ENCODE assay signal across 13 mouse cellular contexts in genomic region chr10:9672751-9673150, GRCm38 (mm10). TPM values are rescaled to one million over a fixed set of nuclear protein-coding genes. Genes with fewer than 3 reads are reported as not detected.
A peak's percentile ranks its signal among the peaks of the same experiment; 100 is the strongest.
DNase-seq lines count a peak whose midpoint lies in the region; ATAC-seq lines count a peak whose summit lies in the region.
"Had no signal": no experiment of that assay in that cellular context is flagged by ENCODE, and none has a peak within 500 bp of the region (broad histone marks: within the 10 kb centered on the region; RNA-seq: fewer than 3 reads in every experiment).

No protein-coding gene starts in this region.

- DNase-seq in liver = no peak
- DNase-seq in gastrocnemius, adult 18-20 months (ENCODE audit: low spot score) = no peak
- DNase-seq: cerebellum, adult 2 months; gastrocnemius, postnatal 25 days; kidney, postnatal 14 days; lung, adult 2 months had no signal

- WGBS in liver, embryonic 12.5 days (ENCODE audit: insufficient replicate concordance) = 56% methylated on average over 5 of the region's 5 CpGs
- 96% methylated on average over 5 of the region's 5 CpGs for WGBS in forebrain, embryonic 12.5 days
- 81% methylated on average over 5 of the region's 5 CpGs for WGBS in intestine, embryonic 16.5 days
- 92% methylated on average over 5 of the region's 5 CpGs for WGBS in neural tube, embryonic 15.5 days

- peaks cover 51% of the 10 kb centered on the region for H3K27me3 ChIP-seq in liver, embryonic 12.5 days (replicated peaks)
- peaks cover 38% of the 10 kb centered on the region for H3K27me3 ChIP-seq in forebrain, embryonic 12.5 days
- H3K27me3 ChIP-seq in intestine, embryonic 16.5 days (replicated peaks; ENCODE audit: control insufficient read depth, insufficient read depth, low read length) = peaks cover 3% of the 10 kb centered on the region; the same call in 1 of the 2 replicates
- H3K27me3 ChIP-seq in neural tube, embryonic 15.5 days (replicated peaks) = peaks cover 4% of the 10 kb centered on the region; the same call in 1 of the 2 replicates
- H3K27me3 ChIP-seq: CH12.LX had no signal

- no peak overlapping the region for H3K4me3 ChIP-seq in liver, embryonic 12.5 days
- no peak overlapping the region for H3K4me3 ChIP-seq in forebrain, embryonic 12.5 days (replicated peaks)
- no peak overlapping the region for H3K4me3 ChIP-seq in intestine, embryonic 16.5 days (ENCODE audit: low read length)
- H3K4me3 ChIP-seq in neural tube, embryonic 15.5 days (replicated peaks) = peak overlapping the region; percentile 71

- H3K4me1 ChIP-seq in liver, embryonic 12.5 days = peaks cover 5% of the 10 kb centered on the region; the same call in 1 of the 2 replicates
- peaks cover 16% of the 10 kb centered on the region for H3K4me1 ChIP-seq in forebrain, embryonic 12.5 days
- H3K4me1 ChIP-seq in intestine, embryonic 16.5 days (ENCODE audit: control insufficient read depth, insufficient read depth, low read length) = peaks cover 8% of the 10 kb centered on the region
- peaks cover 26% of the 10 kb centered on the region for H3K4me1 ChIP-seq in neural tube, embryonic 15.5 days

- no peak for ATAC-seq in liver, embryonic 12.5 days
- no peak for ATAC-seq in forebrain, embryonic 12.5 days (ENCODE audit: low FRiP score)
- ATAC-seq in intestine, embryonic 16.5 days = no peak
- no peak for ATAC-seq in neural tube, embryonic 15.5 days (ENCODE audit: low FRiP score)
- no peak for ATAC-seq in megakaryocyte-erythroid progenitor cell, adult 5-6 weeks (replicated peaks; ENCODE audit: low FRiP score, low TSS enrichment, poor library complexity, severe bottlenecking)
- no peak for ATAC-seq in granulocyte monocyte progenitor cell, adult 5-6 weeks (replicated peaks; ENCODE audit: poor library complexity, severe bottlenecking)

- no peak overlapping the region for H3K9ac ChIP-seq in liver, embryonic 12.5 days
- no peak overlapping the region for H3K9ac ChIP-seq in forebrain, embryonic 12.5 days
- no peak overlapping the region for H3K9ac ChIP-seq in intestine, embryonic 16.5 days (ENCODE audit: low read depth, low read length)
- no peak overlapping the region for H3K9ac ChIP-seq in neural tube, embryonic 15.5 days (replicated peaks)

- H3K27ac ChIP-seq in liver, embryonic 12.5 days = no peak overlapping the region
- no peak overlapping the region for H3K27ac ChIP-seq in forebrain, embryonic 12.5 days
- H3K27ac ChIP-seq in intestine, embryonic 16.5 days (ENCODE audit: low read length) = no peak overlapping the region
- no peak overlapping the region for H3K27ac ChIP-seq in neural tube, embryonic 15.5 days (replicated peaks)

- H3K4me2 ChIP-seq in liver, embryonic 12.5 days = peak overlapping the region; percentile 69; the same call in 1 of the 2 replicates
- peak overlapping the region; percentile 96 for H3K4me2 ChIP-seq in forebrain, embryonic 12.5 days
- H3K4me2 ChIP-seq in intestine, embryonic 16.5 days (ENCODE audit: low read depth, low read length) = peak overlapping the region; percentile 91
- peak overlapping the region; percentile 90 for H3K4me2 ChIP-seq in neural tube, embryonic 15.5 days

- no peaks in the 10 kb centered on the region for H3K36me3 ChIP-seq in liver, embryonic 12.5 days
- no peaks in the 10 kb centered on the region for H3K36me3 ChIP-seq in forebrain, embryonic 12.5 days (replicated peaks)
- no peaks in the 10 kb centered on the region for H3K36me3 ChIP-seq in intestine, embryonic 16.5 days (ENCODE audit: control insufficient read depth, insufficient read depth, low read length)
- H3K36me3 ChIP-seq in neural tube, embryonic 15.5 days = no peaks in the 10 kb centered on the region

- H3K9me3 ChIP-seq in liver, embryonic 12.5 days (replicated peaks) = no peaks in the 10 kb centered on the region
- no peaks in the 10 kb centered on the region for H3K9me3 ChIP-seq in forebrain, embryonic 12.5 days
- no peaks in the 10 kb centered on the region for H3K9me3 ChIP-seq in intestine, embryonic 16.5 days (ENCODE audit: control insufficient read depth, low read length)
- H3K9me3 ChIP-seq in neural tube, embryonic 15.5 days (replicated peaks) = no peaks in the 10 kb centered on the region

RNA-seq across cellular contexts. Expression of gene Samd5, which starts 2.3 kb away (rescaled TPM):
- 1.5 and 1.6 TPM in 2 replicates for polyA plus RNA-seq in liver, embryonic 12.5 days (2016; fragmentation: Nextera tagmentation; extraction: Ambion mirVana)
- 5.9 and 6.2 TPM in 2 replicates for polyA plus RNA-seq in forebrain, embryonic 12.5 days (2016; fragmentation: Nextera tagmentation; extraction: Ambion mirVana)
- polyA plus RNA-seq in intestine, embryonic 16.5 days (2015; fragmentation: Nextera tagmentation; extraction: Ambion mirVana) = 5.1 and 5.3 TPM in 2 replicates
- polyA plus RNA-seq in neural tube, embryonic 15.5 days (2015; fragmentation: Nextera tagmentation; extraction: Ambion mirVana) = 4.9 and 6.7 TPM in 2 replicates
- total RNA-seq in gastrocnemius, adult 18-20 months (2021) = 1 to 10 TPM; 1.1 to 1.3 TPM
- total RNA-seq in megakaryocyte-erythroid progenitor cell, adult 5-6 weeks (2014; fragmentation: Nextera tagmentation) = not detected in 2 replicates
- total RNA-seq in megakaryocyte-erythroid progenitor cell, adult 5-6 weeks (2017) = not detected in 2 replicates
- not detected in 2 replicates for total RNA-seq in granulocyte monocyte progenitor cell, adult 5-6 weeks (2014; fragmentation: Nextera tagmentation)
- total RNA-seq in granulocyte monocyte progenitor cell, adult 5-6 weeks (2017) = not detected in 2 replicates
- total RNA-seq: CH12.LX had no signal
